Mouse (Mus musculus): ENCODE results near the gene Hrct1. TPM values are rescaled to one million over a fixed set of nuclear protein-coding genes. Genes with fewer than 3 reads are reported as not detected.

Gene Hrct1
- polyA plus RNA-seq, 2 experiments = 2.1 to 3.2 TPM

DNA sequence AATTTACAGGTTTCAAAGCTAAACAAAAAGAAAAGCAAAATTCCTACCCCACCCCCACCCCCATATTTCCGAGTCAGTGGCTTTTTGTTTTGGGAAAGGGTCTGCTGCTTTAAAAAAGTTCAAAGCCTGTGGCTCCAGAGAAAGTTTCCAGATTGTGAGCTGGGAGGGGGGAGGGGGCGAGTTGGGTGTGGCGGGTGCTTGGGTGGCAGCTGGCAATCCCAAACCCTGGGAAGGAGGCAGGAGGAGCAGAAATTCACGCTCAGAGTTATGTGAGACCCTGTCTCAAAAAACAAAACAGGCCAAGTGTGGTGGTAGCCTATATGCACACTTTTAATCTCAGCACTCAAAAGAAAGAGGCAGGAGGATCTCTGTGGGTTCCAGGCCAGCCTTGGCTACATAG, 15.6 kb downstream of the Hrct1 start:
- 22% methylated on average over 4 of the region's 4 CpGs for WGBS
- Histone ChIP-seq H3K4me3 (replicated peaks; ENCODE audit: low read length) (no peak overlapping the region), H3K4me1 (ENCODE audit: control insufficient read depth, insufficient read depth, low read length) (0 out of 2 replicates have a peak, but pooled peaks cover 6% of the 10 kb centered on the region), H3K27me3 (ENCODE audit: control insufficient read depth, insufficient read depth, low read length) (no peaks in the 10 kb centered on the region), H3K4me2 (replicated peaks; ENCODE audit: low read depth, low read length, severe bottlenecking) (no peak overlapping the region), H3K9ac (ENCODE audit: low read depth, low read length, severe bottlenecking) (no peak overlapping the region), H3K36me3 (ENCODE audit: control insufficient read depth, insufficient read depth, low read length) (no peaks in the 10 kb centered on the region), H3K9me3 (ENCODE audit: control insufficient read depth, low read length) (no peaks in the 10 kb centered on the region), H3K27ac (replicated peaks; ENCODE audit: low read depth, low read length) (no peak overlapping the region)
- TF ChIP-seq POLR2A (IDR thresholded peaks at IDR 0.05; ENCODE audit: borderline replicate concordance, extremely low read depth, insufficient read depth, insufficient read length) = no peak
- DNase-seq (ENCODE audit: low spot score) = no peak
- ATAC-seq (ENCODE audit: low FRiP score, low read depth) = no peak

DNA sequence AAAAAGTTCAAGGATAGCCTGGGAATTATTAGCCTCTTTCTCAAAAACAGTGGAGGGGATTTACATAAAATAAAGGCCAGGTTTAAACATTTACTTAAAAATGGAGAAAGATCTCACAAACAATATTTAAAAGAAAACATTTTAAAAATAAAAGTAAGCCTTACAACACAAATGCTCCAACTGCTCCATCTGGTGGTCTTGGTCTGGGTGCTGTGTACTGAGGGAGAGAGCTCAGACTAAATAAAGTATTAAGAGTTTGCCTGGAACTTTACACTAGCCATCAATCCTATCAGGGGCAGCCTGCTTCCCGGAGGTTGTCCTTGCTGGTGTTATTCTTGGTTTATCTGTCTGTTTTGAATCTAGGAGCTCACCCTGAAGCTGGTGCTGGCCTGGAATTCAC, 16.1 kb downstream of the Hrct1 start:
- Histone ChIP-seq H3K27ac (replicated peaks; ENCODE audit: low read depth, low read length) (no peak overlapping the region), H3K4me2 (replicated peaks; ENCODE audit: low read depth, low read length, severe bottlenecking) (no peak overlapping the region), H3K9ac (ENCODE audit: low read depth, low read length, severe bottlenecking) (no peak overlapping the region), H3K36me3 (ENCODE audit: control insufficient read depth, insufficient read depth, low read length) (no peaks in the 10 kb centered on the region), H3K4me3 (replicated peaks; ENCODE audit: low read length) (no peak overlapping the region), H3K4me1 (ENCODE audit: control insufficient read depth, insufficient read depth, low read length) (0 out of 2 replicates have a peak, but pooled peaks cover 2% of the 10 kb centered on the region), H3K27me3 (ENCODE audit: control insufficient read depth, insufficient read depth, low read length) (no peaks in the 10 kb centered on the region), H3K9me3 (ENCODE audit: control insufficient read depth, low read length) (no peaks in the 10 kb centered on the region)
- ATAC-seq (ENCODE audit: low FRiP score, low read depth) = no peak
- WGBS = 32% methylated on average over 1 of the region's 1 CpGs
- DNase-seq (ENCODE audit: low spot score) = no peak
- no peak for TF ChIP-seq POLR2A (IDR thresholded peaks at IDR 0.05; ENCODE audit: borderline replicate concordance, extremely low read depth, insufficient read depth, insufficient read length)

DNA sequence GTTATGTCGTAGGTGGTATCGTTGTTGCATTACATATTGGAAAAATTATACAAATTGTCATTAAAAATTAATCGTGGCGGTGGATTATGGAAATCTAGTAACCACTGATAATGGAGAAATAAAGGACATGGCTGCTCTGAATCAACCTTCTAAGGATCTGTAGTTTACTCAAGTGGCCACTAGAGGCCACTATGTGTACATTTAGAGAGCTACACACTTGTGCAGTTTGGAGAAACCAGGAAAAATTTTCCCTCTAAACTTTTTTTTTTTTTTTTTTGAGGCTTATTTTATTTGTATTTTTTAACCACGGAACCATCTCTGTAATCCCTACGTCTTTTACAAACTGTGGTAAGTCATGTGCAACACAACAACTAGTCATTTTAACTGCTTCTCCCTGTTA, 18.2 kb downstream of the Hrct1 start:
- H3K4me2 ChIP-seq (replicated peaks; ENCODE audit: low read depth, low read length, severe bottlenecking) = no peak overlapping the region
- ATAC-seq (ENCODE audit: low FRiP score, low read depth) (0 out of 2 replicates have a peak, but pooled peaks have one; percentile 57), DNase-seq (ENCODE audit: low spot score) (peak; percentile 80)
- TF ChIP-seq POLR2A (IDR thresholded peaks at IDR 0.05; ENCODE audit: borderline replicate concordance, extremely low read depth, insufficient read depth, insufficient read length) = no peak
- 0 out of 2 replicates have a peak, but pooled peaks cover 2% of the 10 kb centered on the region for H3K4me1 ChIP-seq (ENCODE audit: control insufficient read depth, insufficient read depth, low read length)
- no peak overlapping the region for H3K27ac ChIP-seq (replicated peaks; ENCODE audit: low read depth, low read length)
- 14% methylated on average over 6 of the region's 6 CpGs for WGBS
- H3K9me3 ChIP-seq (ENCODE audit: control insufficient read depth, low read length) = no peaks in the 10 kb centered on the region
- no peak overlapping the region for H3K9ac ChIP-seq (ENCODE audit: low read depth, low read length, severe bottlenecking)
- no peaks in the 10 kb centered on the region for H3K27me3 ChIP-seq (ENCODE audit: control insufficient read depth, insufficient read depth, low read length)
- no peak overlapping the region for H3K4me3 ChIP-seq (replicated peaks; ENCODE audit: low read length)
- H3K36me3 ChIP-seq (ENCODE audit: control insufficient read depth, insufficient read depth, low read length) = no peaks in the 10 kb centered on the region

DNA sequence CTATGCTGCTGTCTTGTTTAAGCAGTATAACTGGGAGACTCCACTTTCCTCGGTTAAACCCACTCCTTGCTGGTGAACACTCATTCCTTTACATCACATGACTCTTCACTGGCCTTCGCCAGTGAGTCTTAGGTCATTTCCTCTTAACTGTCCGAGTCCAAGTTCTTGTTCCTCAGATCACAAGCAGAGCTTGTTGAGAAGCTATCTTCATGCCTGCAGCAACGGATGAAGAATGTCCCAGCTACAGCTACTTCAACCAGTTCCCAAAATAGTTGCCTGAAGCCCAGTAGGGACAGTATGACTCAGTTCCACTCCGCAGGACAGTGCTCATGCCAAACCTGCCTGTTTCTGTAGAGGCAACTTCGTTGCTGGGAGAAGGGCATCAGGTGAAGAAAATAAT, 30.2 kb downstream of the Hrct1 start:
- H3K4me3 ChIP-seq (replicated peaks; ENCODE audit: low read length) = no peak overlapping the region
- no peak for TF ChIP-seq POLR2A (IDR thresholded peaks at IDR 0.05; ENCODE audit: borderline replicate concordance, extremely low read depth, insufficient read depth, insufficient read length)
- H3K4me1 ChIP-seq (ENCODE audit: control insufficient read depth, insufficient read depth, low read length) = peaks cover 10% of the 10 kb centered on the region; the same call in 1 of the 2 replicates
- H3K4me2 ChIP-seq (replicated peaks; ENCODE audit: low read depth, low read length, severe bottlenecking) = no peak overlapping the region
- ATAC-seq (ENCODE audit: low FRiP score, low read depth) (no peak), DNase-seq (ENCODE audit: low spot score) (no peak)
- no peak overlapping the region for H3K27ac ChIP-seq (replicated peaks; ENCODE audit: low read depth, low read length)
- no peaks in the 10 kb centered on the region for H3K36me3 ChIP-seq (ENCODE audit: control insufficient read depth, insufficient read depth, low read length)
- H3K27me3 ChIP-seq (ENCODE audit: control insufficient read depth, insufficient read depth, low read length) = no peaks in the 10 kb centered on the region
- no peaks in the 10 kb centered on the region for H3K9me3 ChIP-seq (ENCODE audit: control insufficient read depth, low read length)
- WGBS = 78% methylated on average over 6 of the region's 6 CpGs
- H3K9ac ChIP-seq (ENCODE audit: low read depth, low read length, severe bottlenecking) = no peak overlapping the region

DNA sequence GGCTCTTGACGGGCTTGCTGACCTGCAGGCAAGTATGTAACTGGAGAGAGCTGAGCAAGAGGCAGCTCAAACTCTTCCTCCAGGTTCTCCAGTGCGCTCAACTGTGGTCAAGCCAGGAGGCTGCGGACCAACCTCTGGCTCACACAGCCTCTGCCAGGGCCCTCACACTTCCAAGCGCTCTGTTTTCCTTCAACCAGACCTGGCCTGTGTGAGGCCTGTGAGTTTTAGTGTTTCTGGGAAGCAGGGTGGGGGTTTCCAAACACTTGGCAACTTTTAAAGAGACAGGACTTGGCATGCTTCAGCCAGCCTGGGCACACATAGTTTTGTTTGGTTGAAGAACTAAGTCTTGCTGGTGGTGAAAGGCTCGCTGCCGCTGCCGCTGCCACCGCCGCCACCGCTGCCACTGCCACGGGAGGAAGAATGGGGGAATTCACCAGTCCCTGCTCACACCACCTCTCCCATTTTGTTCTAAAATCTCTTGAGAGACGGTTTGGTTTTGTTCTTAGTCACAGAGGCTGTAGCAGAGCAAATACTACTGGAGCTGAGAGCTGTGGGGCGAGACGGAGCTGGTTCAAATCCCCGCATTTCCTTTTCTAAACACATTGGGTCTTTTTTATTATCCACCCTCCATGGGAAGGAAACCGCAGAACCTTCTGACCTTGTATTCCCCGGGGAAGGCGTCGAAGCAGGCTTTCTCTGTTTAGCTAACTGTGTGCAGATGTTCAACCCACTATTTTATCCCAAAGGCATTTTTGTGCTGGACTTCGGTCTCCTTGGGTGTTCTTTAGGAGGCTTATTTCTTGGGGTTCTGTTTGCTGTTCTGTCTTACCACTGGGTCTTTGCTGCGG, 32.8 kb downstream of the Hrct1 start:
- Histone ChIP-seq H3K27me3 (ENCODE audit: control insufficient read depth, insufficient read depth, low read length) (no peaks in the 10 kb centered on the region), H3K9ac (ENCODE audit: low read depth, low read length, severe bottlenecking) (no peak overlapping the region), H3K4me1 (ENCODE audit: control insufficient read depth, insufficient read depth, low read length) (peaks cover 10% of the 10 kb centered on the region; the same call in 1 of the 2 replicates), H3K27ac (replicated peaks; ENCODE audit: low read depth, low read length) (peak overlapping the region; percentile 45), H3K36me3 (ENCODE audit: control insufficient read depth, insufficient read depth, low read length) (no peaks in the 10 kb centered on the region), H3K9me3 (ENCODE audit: control insufficient read depth, low read length) (no peaks in the 10 kb centered on the region), H3K4me3 (replicated peaks; ENCODE audit: low read length) (no peak overlapping the region), H3K4me2 (replicated peaks; ENCODE audit: low read depth, low read length, severe bottlenecking) (no peak overlapping the region)
- no peak for TF ChIP-seq POLR2A (IDR thresholded peaks at IDR 0.05; ENCODE audit: borderline replicate concordance, extremely low read depth, insufficient read depth, insufficient read length)
- ATAC-seq (ENCODE audit: low FRiP score, low read depth) (0 out of 2 replicates have a peak, but pooled peaks have one; percentile 41), DNase-seq (ENCODE audit: low spot score) (peak; percentile 36)
- 56% methylated on average over 21 of the region's 21 CpGs for WGBS
